Mouse (Mus musculus) retina, embryonic 14.5 days (tissue): ENCODE measurements around the gene Psd.
A peak's percentile ranks its signal among the peaks of the same experiment; 100 is the strongest.

ENCODE experiments used
- DNase-seq: peaks from one replicate; pipeline ENCODE4 v3.0.0-alpha.2; 2015; ENCODE audit warnings: low spot score

The Psd gene

GRCm38 (mm10) chr19:46338942-46339286, 12.0 kb upstream of the Psd start:
- no peak for DNase-seq

DNA sequence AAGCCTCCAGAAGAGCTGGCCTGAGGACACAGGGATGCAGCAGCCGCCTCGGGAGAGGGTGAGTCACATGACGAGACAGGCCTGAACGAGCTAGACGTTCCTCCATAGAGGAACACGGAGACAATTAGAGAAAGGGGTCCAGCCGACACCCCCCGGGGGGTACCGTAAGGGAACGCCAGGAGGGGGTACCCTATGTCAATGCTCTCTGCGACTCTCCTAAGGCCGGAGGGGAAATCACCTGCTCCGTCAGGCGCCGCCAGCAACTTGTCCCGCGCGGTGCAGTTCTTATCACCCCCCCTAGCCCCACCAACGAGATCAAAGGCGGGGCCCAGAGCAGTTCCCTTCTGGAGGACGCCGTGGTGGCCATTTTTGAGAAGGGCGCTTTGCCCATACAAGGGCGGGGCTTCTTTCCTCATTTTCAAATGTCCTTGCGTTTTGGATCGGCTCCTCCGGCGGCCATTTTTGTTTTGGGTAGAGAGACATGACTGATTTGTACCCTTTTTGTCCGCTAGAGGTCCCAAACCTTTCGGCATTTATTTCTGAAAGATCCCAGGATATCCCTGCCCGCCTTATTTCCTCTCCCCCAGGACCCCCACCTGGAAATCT, 11.5 kb upstream of the Psd start, which contains the start of gene Cuedc2:
Gene Cuedc2, minus strand, starts transcription at position 372 of the 606 bp plus-strand sequence.
- DNase-seq, result peak; percentile 97

DNA sequence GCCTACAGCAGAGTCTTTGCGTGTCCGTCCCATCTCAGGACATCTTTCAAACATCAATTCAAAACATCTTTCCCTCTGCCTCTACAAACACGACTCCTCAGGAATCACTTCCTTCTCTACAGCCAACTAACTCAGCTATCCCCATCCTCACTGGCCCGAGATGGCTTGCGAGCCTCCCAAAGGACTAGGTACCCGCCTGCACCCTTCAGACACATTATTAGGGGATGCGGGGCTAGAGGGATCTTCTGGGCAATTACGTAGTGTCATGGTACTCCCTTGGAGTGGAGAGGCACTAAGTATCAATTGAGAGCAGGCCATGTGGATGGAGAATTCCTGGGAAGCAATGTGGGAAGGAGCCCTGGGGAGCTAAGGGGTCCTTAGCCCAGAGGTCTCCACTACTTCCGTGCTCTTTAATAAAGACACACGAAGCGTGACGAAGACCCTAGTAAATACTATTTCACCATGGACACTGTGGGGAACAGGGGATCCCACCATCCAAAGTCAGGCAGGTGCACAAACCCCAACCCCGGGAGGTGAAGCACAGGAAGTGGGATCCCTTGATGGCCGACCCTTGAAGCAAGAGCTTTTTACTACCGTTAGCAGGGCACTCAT, 10.9 kb upstream of the Psd start:
- DNase-seq, result no peak

GRCm38 (mm10) chr19:46333906-46334305, 7.0 kb upstream of the Psd start:
- no peak for DNase-seq

- no peak for DNase-seq
Observed at GRCm38 (mm10) chr19:46332721-46333339, 5.9 kb upstream of the Psd start.

DNA sequence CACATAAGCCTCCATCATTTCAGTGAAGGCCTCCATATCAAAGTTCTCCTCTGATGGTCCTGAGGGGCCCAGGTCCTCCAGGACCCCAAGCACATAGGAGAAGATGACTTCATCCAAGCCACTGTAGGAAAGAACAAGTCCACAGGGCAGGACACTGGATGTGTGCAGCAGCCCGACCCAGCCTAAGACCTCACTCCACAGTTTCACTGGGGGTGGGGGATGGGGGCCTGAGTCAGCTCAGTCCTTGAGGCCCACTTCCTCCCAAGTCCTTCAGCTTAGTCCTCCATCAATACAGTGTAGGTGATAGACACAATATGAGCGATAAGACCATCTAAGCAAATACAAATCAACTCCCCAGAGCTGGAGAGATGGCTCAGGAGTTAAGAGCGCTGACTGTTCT, 5.0 kb upstream of the Psd start:
- DNase-seq, result no peak

DNA sequence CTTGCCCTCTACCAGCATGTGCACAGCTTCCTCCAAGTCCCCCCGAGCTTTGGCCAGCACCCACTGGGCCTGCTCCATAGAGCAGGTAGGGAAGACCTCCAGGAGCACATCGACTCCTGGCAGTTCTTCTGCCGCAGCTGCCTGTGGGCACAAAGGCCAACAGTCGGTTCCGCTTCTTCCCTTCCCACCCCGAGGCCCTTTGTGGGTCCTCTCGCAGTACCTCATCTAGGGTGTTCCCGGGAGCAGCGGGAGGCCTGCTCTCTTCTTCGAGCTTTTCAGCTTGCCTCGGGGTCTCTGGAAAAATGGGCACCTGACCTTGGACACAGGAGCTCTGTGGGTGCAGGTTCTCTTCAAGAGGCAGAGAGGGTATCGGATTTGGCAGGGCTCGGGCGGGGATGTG, 4.4 kb upstream of the Psd start:
- DNase-seq, result no peak

DNA sequence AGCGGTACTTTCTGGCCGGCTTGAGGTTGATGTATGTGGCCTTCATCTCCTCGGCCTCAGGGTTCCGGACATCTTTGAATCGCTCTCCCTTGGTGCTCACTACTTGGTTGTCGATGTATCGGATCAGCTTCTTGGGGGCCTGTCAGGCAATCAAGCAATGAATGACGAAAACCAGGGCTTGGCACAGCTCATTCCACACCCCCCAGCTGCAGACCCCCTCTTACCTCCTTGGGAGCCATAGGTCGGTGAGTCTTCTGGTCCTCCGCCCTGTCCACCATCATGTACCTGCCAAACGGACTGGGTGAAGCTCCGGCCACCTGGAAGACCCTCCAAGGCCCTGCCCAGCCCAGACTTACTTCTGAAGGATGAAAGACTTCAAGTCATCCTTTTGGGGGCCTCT, 3.7 kb upstream of the Psd start:
- DNase-seq, result no peak

DNA sequence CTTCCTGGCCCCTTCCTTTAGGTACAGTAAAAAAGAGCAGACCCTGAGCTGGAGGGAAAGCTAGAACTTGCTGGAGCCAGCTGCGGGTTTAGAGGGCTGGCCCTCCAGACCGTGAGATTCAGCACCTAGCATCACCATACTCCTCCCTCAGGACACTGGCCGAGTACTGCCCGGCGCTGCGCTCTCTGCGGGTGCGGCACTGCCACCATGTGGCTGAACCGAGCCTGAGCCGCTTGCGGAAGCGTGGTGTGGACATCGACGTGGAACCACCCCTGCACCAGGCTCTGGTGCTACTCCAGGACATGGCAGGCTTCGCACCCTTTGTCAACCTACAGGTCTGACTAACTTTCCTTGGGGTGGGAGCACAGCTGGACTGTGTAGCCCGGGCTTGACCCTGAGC, 3.0 kb upstream of the Psd start:
- peak; percentile 86 for DNase-seq

DNA sequence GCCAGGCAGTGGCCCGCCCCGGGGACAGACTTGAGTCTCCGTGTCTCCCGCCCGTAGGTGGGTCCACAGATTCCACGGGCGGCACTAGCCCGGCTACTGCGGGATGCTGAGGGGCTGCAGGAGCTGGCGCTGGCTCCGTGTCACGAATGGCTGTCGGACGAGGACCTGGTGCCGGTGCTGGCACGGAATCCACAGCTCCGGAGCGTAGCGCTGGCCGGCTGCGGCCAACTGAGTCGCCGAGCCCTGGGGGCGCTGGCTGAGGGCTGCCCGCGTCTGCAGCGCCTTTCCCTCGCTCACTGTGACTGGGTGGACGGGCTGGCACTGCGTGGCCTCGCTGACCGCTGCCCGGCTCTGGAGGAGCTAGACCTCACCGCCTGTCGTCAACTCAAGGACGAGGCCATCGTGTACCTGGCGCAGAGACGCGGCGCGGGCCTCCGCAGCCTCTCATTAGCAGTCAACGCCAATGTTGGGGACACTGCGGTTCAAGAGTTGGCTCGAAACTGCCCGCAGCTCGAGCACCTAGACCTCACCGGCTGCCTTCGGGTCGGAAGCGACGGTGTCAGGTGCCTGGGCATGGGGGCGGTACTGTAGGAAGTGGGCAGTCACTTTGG, 2.2 kb upstream of the Psd start:
- no peak for DNase-seq

DNA sequence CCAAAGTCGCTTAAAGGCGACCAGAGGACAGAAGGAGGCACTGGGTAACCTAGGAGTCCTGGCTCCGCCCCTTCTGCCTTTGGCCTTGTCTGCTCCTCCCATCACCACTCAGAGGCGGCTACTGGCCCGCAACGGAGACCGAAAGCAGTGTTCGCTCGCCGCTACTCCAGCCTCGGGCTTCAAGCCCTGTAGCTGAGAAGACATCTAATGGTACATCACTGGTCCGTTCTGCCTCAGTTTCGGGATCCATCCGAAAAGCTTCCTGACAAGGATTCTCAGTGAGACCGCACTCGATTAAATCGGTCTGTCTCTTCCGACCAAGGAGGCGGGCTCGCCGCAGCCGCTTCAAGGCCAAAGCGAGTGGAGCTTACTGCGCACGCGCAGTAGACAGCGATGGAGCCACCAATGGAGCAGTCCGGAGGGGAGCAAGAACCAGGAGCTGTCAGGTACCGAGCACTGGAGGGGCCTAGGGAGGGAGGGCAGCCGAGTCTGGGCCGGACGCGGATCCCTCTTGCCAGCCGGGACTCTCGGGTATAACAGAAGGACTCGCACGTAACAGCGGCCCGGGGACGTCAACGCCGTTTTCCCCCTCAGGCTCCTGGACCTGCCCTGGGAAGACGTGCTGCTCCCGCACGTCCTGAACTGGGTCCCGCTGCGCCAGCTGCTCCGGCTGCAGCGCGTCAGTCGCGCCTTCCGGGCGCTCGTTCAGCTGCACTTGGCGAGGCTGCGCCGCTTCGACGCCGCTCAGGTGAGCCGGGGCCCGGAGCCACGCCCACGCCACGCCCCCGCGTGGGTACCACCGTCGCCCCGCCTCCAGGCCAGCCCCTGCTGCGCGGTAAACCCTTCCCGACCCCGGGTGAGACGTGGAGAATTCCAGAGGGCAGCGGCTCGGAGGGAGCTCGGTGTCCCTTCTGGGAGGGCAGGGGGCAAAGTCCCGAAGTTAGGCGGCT, 1.4 kb upstream of the Psd start, which contains the start of gene Fbxl15:
Gene Fbxl15, plus strand, starts transcription at position 104 of the 950 bp plus-strand sequence.
- peak; percentile 96 for DNase-seq

DNA sequence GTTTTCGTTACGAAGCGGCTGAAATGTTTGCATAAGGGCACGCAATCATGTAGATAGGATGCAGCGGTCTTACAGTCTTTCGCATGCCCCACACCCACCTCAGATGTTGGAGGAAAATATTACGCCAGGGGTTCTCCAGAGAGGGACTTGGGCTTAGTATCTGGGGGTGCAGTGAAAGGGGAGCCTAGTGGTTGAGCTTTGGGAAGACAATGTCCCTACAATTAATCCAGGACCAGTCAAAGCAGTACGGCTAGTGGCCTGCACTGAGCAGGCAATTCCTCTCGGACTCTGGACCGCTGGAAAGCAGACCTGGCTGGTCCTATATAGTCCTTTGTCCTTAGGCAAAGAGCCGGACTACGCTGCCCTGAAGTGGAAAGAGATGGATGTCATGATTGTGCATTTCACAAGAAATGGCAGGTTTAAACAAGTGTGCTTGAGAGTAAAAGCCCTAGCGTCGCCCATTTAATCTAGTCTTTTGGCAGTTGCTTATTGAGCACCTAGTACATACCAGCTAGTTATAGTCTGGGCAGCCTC, 642 bp upstream of the Psd start:
- DNase-seq, result no peak

DNA sequence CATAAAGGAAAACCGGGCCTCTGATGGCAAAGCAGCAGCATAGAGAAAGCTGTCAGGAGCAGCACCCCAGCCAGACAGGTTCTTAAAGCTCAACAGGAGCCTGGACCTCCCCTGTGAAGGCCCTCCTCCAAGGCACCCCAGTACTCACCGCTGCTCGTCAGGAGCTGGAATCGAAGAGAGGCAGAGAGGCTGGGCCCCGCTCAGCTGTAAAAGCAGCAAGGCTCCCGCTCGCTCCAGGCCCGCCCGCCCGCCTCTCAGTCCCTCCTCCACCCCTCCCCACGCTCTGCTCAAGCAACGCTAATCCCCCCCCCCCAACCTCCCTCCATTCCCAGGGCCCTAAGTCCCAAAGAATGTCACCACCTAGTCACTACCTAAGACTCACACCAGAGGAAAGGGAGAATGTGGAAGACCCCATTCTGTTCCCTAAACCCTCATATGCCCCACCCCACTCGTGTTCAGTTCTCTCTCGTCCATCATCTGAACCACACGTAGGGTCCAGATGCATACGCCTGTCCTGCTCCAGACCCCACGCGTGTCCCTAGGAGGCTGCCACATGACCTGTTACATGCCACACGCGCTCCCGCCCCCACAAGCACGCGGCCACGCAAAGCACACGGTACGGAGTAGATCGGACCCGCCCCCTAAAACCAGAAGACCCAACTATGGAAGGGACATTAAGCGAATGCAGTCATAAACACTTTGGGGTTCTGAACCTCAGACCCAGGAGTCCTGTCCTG, 769 bp downstream of the Psd start:
- DNase-seq, result no peak

GRCm38 (mm10) chr19:46324918-46325317, 2.0 kb downstream of the Psd start:
- DNase-seq, result no peak

- no peak for DNase-seq
Observed at GRCm38 (mm10) chr19:46324366-46324765, 2.6 kb downstream of the Psd start.

DNA sequence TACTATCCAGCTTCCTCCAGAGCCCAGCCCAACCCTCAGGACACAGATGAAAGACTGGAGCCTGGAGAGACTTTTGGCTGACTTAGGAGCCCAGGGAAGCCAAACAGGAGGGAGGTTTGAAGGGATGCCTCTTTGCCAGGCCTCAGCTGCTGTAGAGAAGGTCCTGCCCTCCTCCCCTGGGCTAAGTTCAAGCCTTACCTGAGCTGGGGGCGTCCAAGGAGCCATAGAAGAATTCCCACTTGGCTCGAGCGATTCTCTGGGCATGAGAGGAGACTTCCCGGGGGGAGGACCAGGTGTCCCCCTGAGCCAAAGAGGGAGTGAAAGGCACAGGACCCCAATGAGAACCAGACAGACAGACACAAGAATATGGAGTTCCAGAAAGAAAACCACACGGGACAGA, 3.2 kb downstream of the Psd start:
- no peak for DNase-seq

- DNase-seq, result no peak
Observed at GRCm38 (mm10) chr19:46322996-46323572, 3.9 kb downstream of the Psd start.

DNA sequence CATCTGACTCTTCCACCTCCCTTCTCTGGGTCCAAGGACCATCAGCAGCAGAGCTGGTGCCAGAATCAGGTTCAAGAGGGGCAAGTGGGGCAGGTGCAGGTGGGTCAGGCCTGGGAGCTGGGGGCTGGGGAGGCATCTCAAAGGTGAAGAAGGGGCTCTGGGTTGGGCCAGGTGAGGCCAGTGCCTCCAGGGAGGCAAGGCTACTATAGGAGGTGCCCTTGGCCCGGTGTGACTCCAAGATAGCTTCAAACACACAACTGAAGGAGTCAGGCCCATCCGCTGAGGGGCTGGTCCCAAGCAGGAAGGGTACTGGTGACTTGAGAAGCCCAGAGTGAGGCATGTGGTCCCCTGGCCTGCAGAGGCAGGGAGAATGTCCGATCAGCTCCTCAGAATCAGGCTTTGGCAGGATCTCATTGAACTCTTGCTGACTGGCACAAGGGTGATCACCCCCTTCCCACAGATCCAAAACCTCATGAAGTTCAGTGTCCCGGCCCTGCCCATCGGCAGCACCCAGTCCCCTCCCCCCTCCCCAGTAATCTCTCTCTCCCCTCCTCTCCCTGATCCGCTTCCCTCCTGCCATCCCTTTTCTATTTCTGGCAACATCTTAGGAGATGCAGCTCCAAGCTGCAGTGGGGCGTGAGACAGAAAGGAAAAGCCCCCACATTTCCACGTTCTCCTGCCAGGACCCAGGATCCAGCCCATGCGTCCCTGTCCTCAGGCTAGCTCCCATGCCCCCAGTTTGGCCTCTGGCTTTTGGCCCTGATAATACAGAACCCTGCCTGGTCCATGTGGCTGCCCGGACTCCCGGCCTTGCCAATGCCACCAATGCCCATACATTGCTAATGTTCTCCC, 4.6 kb downstream of the Psd start:
- DNase-seq, result no peak

DNA sequence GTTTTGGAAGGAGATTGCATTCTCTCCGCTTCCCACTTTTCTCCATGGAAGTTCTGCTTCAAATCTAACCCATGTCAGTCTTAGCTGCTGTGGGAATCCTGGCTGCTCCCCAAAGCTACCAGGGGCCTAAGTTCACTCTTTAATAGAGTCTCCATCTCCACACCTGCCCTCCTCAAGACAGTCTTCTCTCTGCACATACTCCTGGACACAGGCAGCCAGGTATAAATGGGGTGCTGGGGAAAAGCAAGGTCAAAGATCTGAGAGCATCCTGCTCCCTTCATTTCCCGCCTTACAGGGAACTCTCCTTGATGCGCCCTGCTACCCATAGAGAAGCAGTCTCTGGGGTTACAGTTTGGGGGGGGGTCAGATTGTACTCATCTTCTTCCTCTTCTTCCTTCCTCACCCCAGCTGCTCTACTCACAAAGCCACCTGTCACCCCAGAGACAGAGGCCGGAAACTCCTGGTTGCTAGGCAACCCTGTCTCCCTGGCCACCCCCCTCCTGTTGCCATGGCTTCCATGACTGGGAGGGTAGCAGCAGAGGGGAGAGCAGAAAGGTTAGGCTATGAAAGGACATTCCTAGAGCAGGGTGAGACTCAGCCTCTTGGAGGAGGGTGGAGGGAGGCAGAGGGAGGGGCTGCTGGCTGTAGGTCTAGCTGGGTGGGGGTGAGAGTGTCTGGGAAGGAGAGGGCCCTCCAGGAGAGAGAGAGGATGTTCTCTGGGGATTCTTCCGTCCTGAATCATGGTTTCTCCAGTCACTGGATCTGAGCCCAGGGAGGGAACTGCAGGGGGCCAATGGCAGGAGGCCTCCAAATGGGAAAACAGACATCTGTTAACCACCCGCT, 5.6 kb downstream of the Psd start:
- peak; percentile 62 for DNase-seq
